Mouse (Mus musculus): ENCODE measurements around the gene Cbx4. TPM values are rescaled to one million over a fixed set of nuclear protein-coding genes. Genes with fewer than 3 reads are reported as not detected.

Gene Cbx4
- polyA plus RNA-seq, 1 experiment from 2014 or later, result 5.1 TPM

GRCm38 (mm10) chr11:119127686-119128473 is 41.9 kb upstream of the Cbx4 start:
- DNase-seq (ENCODE audit: low spot score) (no peak), ATAC-seq (replicated peaks; ENCODE audit: low FRiP score) (no peak)
- H3K4me2 ChIP-seq, result no peak overlapping the region
- no peaks in the 10 kb centered on the region for H3K9me3 ChIP-seq (ENCODE audit: control insufficient read depth, low read length)
- no peak overlapping the region for H3K27ac ChIP-seq (ENCODE audit: low read depth, low read length)
- H3K4me3 ChIP-seq (ENCODE audit: low read depth, low read length), result no peak overlapping the region
- no peaks in the 10 kb centered on the region for H3K36me3 ChIP-seq (ENCODE audit: control insufficient read depth, insufficient read depth, low read length)
- peaks cover 31% of the 10 kb centered on the region for H3K27me3 ChIP-seq (replicated peaks; ENCODE audit: control insufficient read depth, insufficient read depth, low read length)
- 68% methylated on average over 9 of the region's 9 CpGs for WGBS
- peaks cover 12% of the 10 kb centered on the region; the same call in 1 of the 2 replicates for H3K4me1 ChIP-seq (replicated peaks; ENCODE audit: control insufficient read depth, insufficient read depth, low read length)
- H3K9ac ChIP-seq (ENCODE audit: low read depth, low read length), result no peak overlapping the region

GRCm38 (mm10) chr11:119127147-119127546 is 41.1 kb upstream of the Cbx4 start:
- Histone ChIP-seq H3K4me1 (replicated peaks; ENCODE audit: control insufficient read depth, insufficient read depth, low read length) (peaks cover 12% of the 10 kb centered on the region; the same call in 1 of the 2 replicates), H3K4me3 (ENCODE audit: low read depth, low read length) (no peak overlapping the region), H3K9ac (ENCODE audit: low read depth, low read length) (no peak overlapping the region), H3K36me3 (ENCODE audit: control insufficient read depth, insufficient read depth, low read length) (no peaks in the 10 kb centered on the region), H3K4me2 (no peak overlapping the region), H3K27me3 (replicated peaks; ENCODE audit: control insufficient read depth, insufficient read depth, low read length) (peaks cover 31% of the 10 kb centered on the region), H3K9me3 (ENCODE audit: control insufficient read depth, low read length) (no peaks in the 10 kb centered on the region), H3K27ac (ENCODE audit: low read depth, low read length) (no peak overlapping the region)
- WGBS, result 46% methylated on average over 12 of the region's 12 CpGs
- no peak for DNase-seq (ENCODE audit: low spot score)
- ATAC-seq (replicated peaks; ENCODE audit: low FRiP score), result no peak

GRCm38 (mm10) chr11:119125929-119126861 is 40.2 kb upstream of the Cbx4 start:
- WGBS, result 30% methylated on average over 23 of the region's 23 CpGs
- no peaks in the 10 kb centered on the region for H3K36me3 ChIP-seq (ENCODE audit: control insufficient read depth, insufficient read depth, low read length)
- H3K9ac ChIP-seq (ENCODE audit: low read depth, low read length), result no peak overlapping the region
- no peak overlapping the region; the same call in 1 of the 2 replicates for H3K27ac ChIP-seq (ENCODE audit: low read depth, low read length)
- ATAC-seq (replicated peaks; ENCODE audit: low FRiP score) (peak; percentile 64), DNase-seq (ENCODE audit: low spot score) (peak; percentile 53)
- H3K27me3 ChIP-seq (replicated peaks; ENCODE audit: control insufficient read depth, insufficient read depth, low read length), result peaks cover 30% of the 10 kb centered on the region
- H3K4me2 ChIP-seq, result peak overlapping the region; percentile 44
- no peaks in the 10 kb centered on the region for H3K9me3 ChIP-seq (ENCODE audit: control insufficient read depth, low read length)
- no peak overlapping the region for H3K4me3 ChIP-seq (ENCODE audit: low read depth, low read length)
- H3K4me1 ChIP-seq (replicated peaks; ENCODE audit: control insufficient read depth, insufficient read depth, low read length), result peaks cover 12% of the 10 kb centered on the region; the same call in 1 of the 2 replicates

- no peak overlapping the region for H3K4me3 ChIP-seq (ENCODE audit: low read depth, low read length)
- peaks cover 12% of the 10 kb centered on the region; the same call in 1 of the 2 replicates for H3K4me1 ChIP-seq (replicated peaks; ENCODE audit: control insufficient read depth, insufficient read depth, low read length)
- no peak for DNase-seq (ENCODE audit: low spot score)
- H3K9ac ChIP-seq (ENCODE audit: low read depth, low read length), result no peak overlapping the region
- no peak overlapping the region for H3K4me2 ChIP-seq
- no peaks in the 10 kb centered on the region for H3K36me3 ChIP-seq (ENCODE audit: control insufficient read depth, insufficient read depth, low read length)
- 81% methylated on average over 6 of the region's 6 CpGs for WGBS
- no peak for ATAC-seq (replicated peaks; ENCODE audit: low FRiP score)
- peaks cover 19% of the 10 kb centered on the region for H3K27me3 ChIP-seq (replicated peaks; ENCODE audit: control insufficient read depth, insufficient read depth, low read length)
- no peak overlapping the region for H3K27ac ChIP-seq (ENCODE audit: low read depth, low read length)
- H3K9me3 ChIP-seq (ENCODE audit: control insufficient read depth, low read length), result no peaks in the 10 kb centered on the region
Measured at GRCm38 (mm10) chr11:119124536-119124935, 38.5 kb upstream of the Cbx4 start.

- peaks cover 12% of the 10 kb centered on the region; the same call in 1 of the 2 replicates for H3K4me1 ChIP-seq (replicated peaks; ENCODE audit: control insufficient read depth, insufficient read depth, low read length)
- WGBS, result 70% methylated on average over 5 of the region's 5 CpGs
- H3K9me3 ChIP-seq (ENCODE audit: control insufficient read depth, low read length), result no peaks in the 10 kb centered on the region
- no peak overlapping the region for H3K9ac ChIP-seq (ENCODE audit: low read depth, low read length)
- no peak overlapping the region for H3K4me2 ChIP-seq
- H3K4me3 ChIP-seq (ENCODE audit: low read depth, low read length), result no peak overlapping the region
- no peak overlapping the region for H3K27ac ChIP-seq (ENCODE audit: low read depth, low read length)
- H3K36me3 ChIP-seq (ENCODE audit: control insufficient read depth, insufficient read depth, low read length), result no peaks in the 10 kb centered on the region
- DNase-seq (ENCODE audit: low spot score), result no peak
- H3K27me3 ChIP-seq (replicated peaks; ENCODE audit: control insufficient read depth, insufficient read depth, low read length), result peaks cover 14% of the 10 kb centered on the region
- no peak for ATAC-seq (replicated peaks; ENCODE audit: low FRiP score)
Measured at GRCm38 (mm10) chr11:119123522-119124319, 37.7 kb upstream of the Cbx4 start.

- WGBS, result 71% methylated on average over 5 of the region's 5 CpGs
- H3K9ac ChIP-seq (ENCODE audit: low read depth, low read length), result no peak overlapping the region
- no peaks in the 10 kb centered on the region for H3K9me3 ChIP-seq (ENCODE audit: control insufficient read depth, low read length)
- H3K4me3 ChIP-seq (ENCODE audit: low read depth, low read length), result no peak overlapping the region
- peaks cover 9% of the 10 kb centered on the region; the same call in 1 of the 2 replicates for H3K27me3 ChIP-seq (replicated peaks; ENCODE audit: control insufficient read depth, insufficient read depth, low read length)
- H3K4me2 ChIP-seq, result no peak overlapping the region
- H3K36me3 ChIP-seq (ENCODE audit: control insufficient read depth, insufficient read depth, low read length), result no peaks in the 10 kb centered on the region
- no peak overlapping the region for H3K27ac ChIP-seq (ENCODE audit: low read depth, low read length)
- ATAC-seq (replicated peaks; ENCODE audit: low FRiP score), result no peak
- DNase-seq (ENCODE audit: low spot score), result no peak
- H3K4me1 ChIP-seq (replicated peaks; ENCODE audit: control insufficient read depth, insufficient read depth, low read length), result peaks cover 7% of the 10 kb centered on the region; the same call in 1 of the 2 replicates
Measured at GRCm38 (mm10) chr11:119122396-119122795, 36.4 kb upstream of the Cbx4 start.

- ATAC-seq (replicated peaks; ENCODE audit: low FRiP score), result no peak
- Histone ChIP-seq H3K4me2 (no peak overlapping the region), H3K27ac (ENCODE audit: low read depth, low read length) (no peak overlapping the region), H3K9ac (ENCODE audit: low read depth, low read length) (no peak overlapping the region), H3K9me3 (ENCODE audit: control insufficient read depth, low read length) (no peaks in the 10 kb centered on the region), H3K4me3 (ENCODE audit: low read depth, low read length) (no peak overlapping the region), H3K4me1 (replicated peaks; ENCODE audit: control insufficient read depth, insufficient read depth, low read length) (no peaks in the 10 kb centered on the region), H3K36me3 (ENCODE audit: control insufficient read depth, insufficient read depth, low read length) (no peaks in the 10 kb centered on the region), H3K27me3 (replicated peaks; ENCODE audit: control insufficient read depth, insufficient read depth, low read length) (peaks cover 8% of the 10 kb centered on the region; the same call in 1 of the 2 replicates)
- 38% methylated on average over 7 of the region's 7 CpGs for WGBS
- DNase-seq (ENCODE audit: low spot score), result no peak
Measured at GRCm38 (mm10) chr11:119118905-119119304, 32.9 kb upstream of the Cbx4 start.

- peaks cover 9% of the 10 kb centered on the region; the same call in 1 of the 2 replicates for H3K27me3 ChIP-seq (replicated peaks; ENCODE audit: control insufficient read depth, insufficient read depth, low read length)
- H3K4me2 ChIP-seq, result no peak overlapping the region
- 56% methylated on average over 7 of the region's 7 CpGs for WGBS
- DNase-seq (ENCODE audit: low spot score), result no peak
- no peak overlapping the region for H3K27ac ChIP-seq (ENCODE audit: low read depth, low read length)
- no peaks in the 10 kb centered on the region for H3K36me3 ChIP-seq (ENCODE audit: control insufficient read depth, insufficient read depth, low read length)
- H3K4me3 ChIP-seq (ENCODE audit: low read depth, low read length), result no peak overlapping the region
- no peak overlapping the region for H3K9ac ChIP-seq (ENCODE audit: low read depth, low read length)
- H3K9me3 ChIP-seq (ENCODE audit: control insufficient read depth, low read length), result no peaks in the 10 kb centered on the region
- H3K4me1 ChIP-seq (replicated peaks; ENCODE audit: control insufficient read depth, insufficient read depth, low read length), result no peaks in the 10 kb centered on the region
- no peak for ATAC-seq (replicated peaks; ENCODE audit: low FRiP score)
Measured at GRCm38 (mm10) chr11:119117945-119118344, 31.9 kb upstream of the Cbx4 start.
